Mouse (Mus musculus): ENCODE measurements around the gene A730049H05Rik.

- TF ChIP-seq POLR2A (IDR thresholded peaks at IDR 0.05; ENCODE audit: borderline replicate concordance, extremely low read depth, insufficient read depth, insufficient read length, poor library complexity, severe bottlenecking) (no peak), CTCF (IDR thresholded peaks at IDR 0.05; ENCODE audit: borderline replicate concordance, extremely low read depth, insufficient read depth, insufficient read length) (peak; percentile 85)
Observed at GRCm38 (mm10) chr6:92784782-92785181, 31.5 kb upstream of the A730049H05Rik start.

All from brain, embryonic 14.5 days (tissue).